Mouse (Mus musculus) thymus, postnatal 36 days (tissue): ENCODE measurements around the gene Dclk1.

Experiments used
- DNase-seq, 2 experiments: peaks; one replicate each; pipeline ENCODE4 v3.0.0; 2022; ENCODE audit warnings: mixed read lengths in 2 of 2

The Dclk1 gene

GRCm38 (mm10) chr3:55520240-55521180, 278.3 kb downstream of the Dclk1 start:
- DNase-seq: peak; percentile 13 to 40

GRCm38 (mm10) chr3:55521776-55522175, 279.6 kb downstream of the Dclk1 start:
- DNase-seq: no peak

GRCm38 (mm10) chr3:55523224-55523623, 281.1 kb downstream of the Dclk1 start:
- DNase-seq: no peak

- no peak for DNase-seq
Measured at GRCm38 (mm10) chr3:55523735-55524477, 281.7 kb downstream of the Dclk1 start.

GRCm38 (mm10) chr3:55524491-55525195, 282.5 kb downstream of the Dclk1 start:
- DNase-seq: no peak

- DNase-seq: no peak
Measured at GRCm38 (mm10) chr3:55526470-55526869, 284.3 kb downstream of the Dclk1 start.

GRCm38 (mm10) chr3:55527566-55527965, 285.4 kb downstream of the Dclk1 start:
- no peak for DNase-seq

- no peak for DNase-seq
Measured at GRCm38 (mm10) chr3:55528012-55528411, 285.8 kb downstream of the Dclk1 start.

- DNase-seq: no peak
Measured at GRCm38 (mm10) chr3:55529414-55529813, 287.2 kb downstream of the Dclk1 start.

- no peak for DNase-seq
Measured at GRCm38 (mm10) chr3:55531204-55532044, 289.3 kb downstream of the Dclk1 start.

GRCm38 (mm10) chr3:55532175-55532973, 290.2 kb downstream of the Dclk1 start:
- DNase-seq: no peak

GRCm38 (mm10) chr3:55535591-55536200, 293.5 kb downstream of the Dclk1 start:
- DNase-seq: no peak

- no peak for DNase-seq
Measured at GRCm38 (mm10) chr3:55536901-55537300, 294.7 kb downstream of the Dclk1 start.

- no peak for DNase-seq
Measured at GRCm38 (mm10) chr3:55537714-55538113, 295.6 kb downstream of the Dclk1 start.

- no peak for DNase-seq
Measured at GRCm38 (mm10) chr3:55539400-55539799, 297.2 kb downstream of the Dclk1 start.

- no peak for DNase-seq
Measured at GRCm38 (mm10) chr3:55539811-55540293, 297.7 kb downstream of the Dclk1 start.

- no peak for DNase-seq
Measured at GRCm38 (mm10) chr3:55540406-55541140, 298.4 kb downstream of the Dclk1 start.

- no peak for DNase-seq
Measured at GRCm38 (mm10) chr3:55541799-55542198, 299.6 kb downstream of the Dclk1 start.

- DNase-seq: no peak
Measured at GRCm38 (mm10) chr3:55542310-55542709, 300.1 kb downstream of the Dclk1 start.

GRCm38 (mm10) chr3:55542947-55543346, 300.8 kb downstream of the Dclk1 start:
- DNase-seq: no peak
